Mouse (Mus musculus) ES-E14 (cell line): ENCODE data around the gene Acss2. TPM values are rescaled to one million over a fixed set of nuclear protein-coding genes. Genes with fewer than 3 reads are reported as not detected.

ENCODE experiments used
- DNase-seq: peaks from one replicate; pipeline ENCODE4 v3.0.0-alpha.2; 2013; ENCODE audit warnings: low read depth, low spot score
- H3K27ac ChIP-seq: 2 replicates; pipeline ENCODE4 v1.5.1; 2012; ENCODE audit warnings: low read depth, mild to moderate bottlenecking, low read length, moderate library complexity, mixed read lengths; ENCODE audit not compliant: poor library complexity, insufficient read depth, severe bottlenecking
- H3K36me3 ChIP-seq: 2 replicates; pipeline ENCODE4 v1.6.1; 2012; ENCODE audit warnings: mild to moderate bottlenecking, low read length, moderate library complexity, mixed read lengths; ENCODE audit not compliant: control insufficient read depth, poor library complexity, insufficient read depth, severe bottlenecking
- H3K4me1 ChIP-seq, 2 experiments: fragments of 150-350 bp in 1 of 2; sonication (generic) in 1 of 2; 2 replicates each; pipeline ENCODE4 v1.6.1; 2012; ENCODE audit warnings: low read length in 2 of 2, mild to moderate bottlenecking in 1 of 2, mixed read lengths in 1 of 2; ENCODE audit not compliant: control insufficient read depth in 2 of 2, insufficient read depth in 2 of 2, poor library complexity in 1 of 2
- H3K4me3 ChIP-seq, 2 experiments: fragments of 150-350 bp in 1 of 2; sonication (generic) in 1 of 2; 2 replicates each; pipeline ENCODE4 v1.5.1; 2012; ENCODE audit warnings: low read length in 2 of 2, low read depth in 1 of 2, mild to moderate bottlenecking in 1 of 2, mixed read lengths in 1 of 2; ENCODE audit not compliant: insufficient read depth in 1 of 2, poor library complexity in 1 of 2, severe bottlenecking in 1 of 2
- H3K9ac ChIP-seq: 2 replicates; pipeline ENCODE4 v1.6.1; 2012; ENCODE audit warnings: low read depth, mild to moderate bottlenecking, low read length, mixed read lengths; ENCODE audit not compliant: poor library complexity, insufficient read depth, severe bottlenecking
- H3K9me3 ChIP-seq: fragments of 150-350 bp; sonication (generic); 2 replicates; pipeline ENCODE4 v1.6.1; 2012; ENCODE audit warnings: low read depth, mild to moderate bottlenecking, low read length; ENCODE audit not compliant: control insufficient read depth, insufficient read depth
- CHD2 ChIP-seq: IDR thresholded peaks from 2 replicates; pipeline ENCODE4 v1.6.1; 2014; ENCODE audit warnings: mild to moderate bottlenecking, low read depth, low read length, inconsistent platforms
- HCFC1 ChIP-seq: IDR thresholded peaks from 2 replicates; pipeline ENCODE4 v1.6.1; 2012; ENCODE audit warnings: low read length, inconsistent platforms, borderline replicate concordance; ENCODE audit not compliant: insufficient read depth
- MAFK ChIP-seq: IDR thresholded peaks from 2 replicates; pipeline ENCODE4 v1.6.1; 2014; ENCODE audit warnings: mild to moderate bottlenecking, low read depth, low read length, inconsistent platforms; ENCODE audit not compliant: insufficient read depth
- ZC3H11A ChIP-seq: IDR thresholded peaks from 2 replicates; pipeline ENCODE4 v1.6.1; 2012; ENCODE audit warnings: low read depth, mild to moderate bottlenecking, inconsistent platforms, low read length, borderline replicate concordance
- ZNF384 ChIP-seq: IDR thresholded peaks from 2 replicates; pipeline ENCODE4 v1.6.1; 2012; ENCODE audit warnings: low read depth, low read length, inconsistent platforms
- in situ Hi-C, 2 experiments: fragments of 600-800 bp; cut with MboI; formaldehyde crosslinking; loops; one replicate each; pipeline ENCODE4 v1.15.1; 2025; ENCODE audit warnings: low sequenced_read_pairs in 2 of 2, inconsistent platforms in 1 of 2; ENCODE audit not compliant: unreplicated experiment in 2 of 2
- total RNA-seq: library from RNA; depleted of rRNA; stranded (reverse); fragments of 300-350 nt; gene quantifications from 2 replicates; pipeline ENCODE4 v1.2.3, GENCODE M21; 2012

Gene Acss2
- total RNA-seq, 1 experiment: 5.3 TPM

DNA sequence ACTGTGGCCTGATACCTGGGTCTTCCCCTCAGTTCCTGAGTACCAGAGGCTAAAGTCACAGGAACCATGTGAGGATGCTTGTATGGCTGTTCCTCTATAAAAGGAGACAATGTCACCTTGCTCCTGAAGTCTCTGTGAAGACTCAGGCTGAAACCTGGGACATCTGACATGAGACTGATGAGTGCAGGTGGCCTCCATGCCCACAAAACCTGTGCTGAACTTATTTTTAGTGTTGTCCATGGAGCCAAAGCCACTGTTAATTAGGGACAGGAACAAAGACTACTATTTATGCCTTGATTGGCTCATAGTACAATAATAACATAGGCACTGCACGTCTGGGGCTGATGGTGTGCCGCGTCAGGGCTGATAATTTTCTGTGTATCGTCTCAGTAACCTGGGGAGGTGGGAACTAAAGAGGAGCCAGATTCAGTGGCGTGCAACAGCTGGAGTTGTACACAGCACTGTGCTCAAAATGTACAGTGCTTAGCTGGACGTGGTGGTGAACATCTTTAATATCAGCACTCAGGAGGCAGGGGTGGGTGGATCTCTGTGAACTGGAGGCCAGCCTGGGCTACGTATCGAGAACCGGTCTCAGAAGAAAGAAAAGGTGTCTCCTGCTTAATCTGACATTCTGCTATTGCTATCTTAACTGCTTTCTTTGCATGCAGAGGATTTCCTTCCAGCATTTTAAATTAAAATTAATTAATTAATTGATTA lies 94.2 kb downstream of the Acss2 start:
- Histone ChIP-seq H3K9me3 (no peaks in the 10 kb centered on the region), H3K36me3 (no peaks in the 10 kb centered on the region), H3K9ac (no peak overlapping the region), H3K27ac (no peak overlapping the region), H3K4me1 (peaks cover 2 to 32% of the 10 kb centered on the region in 2 experiments; a peak in 3 of 4 replicates), H3K4me3 (no peak overlapping the region)
- in situ Hi-C loops: loop anchor here in 1 of 2 experiments (10.0 kb wide), 1 partner anchor 97 kb away; the partner anchor contains the start of genes Acss2 and Ggt7
- DNase-seq: no peak
- TF ChIP-seq ZC3H11A: no peak
- no peak for TF ChIP-seq MAFK
- no peak for TF ChIP-seq ZNF384
- TF ChIP-seq CHD2: no peak
- TF ChIP-seq HCFC1: no peak

DNA sequence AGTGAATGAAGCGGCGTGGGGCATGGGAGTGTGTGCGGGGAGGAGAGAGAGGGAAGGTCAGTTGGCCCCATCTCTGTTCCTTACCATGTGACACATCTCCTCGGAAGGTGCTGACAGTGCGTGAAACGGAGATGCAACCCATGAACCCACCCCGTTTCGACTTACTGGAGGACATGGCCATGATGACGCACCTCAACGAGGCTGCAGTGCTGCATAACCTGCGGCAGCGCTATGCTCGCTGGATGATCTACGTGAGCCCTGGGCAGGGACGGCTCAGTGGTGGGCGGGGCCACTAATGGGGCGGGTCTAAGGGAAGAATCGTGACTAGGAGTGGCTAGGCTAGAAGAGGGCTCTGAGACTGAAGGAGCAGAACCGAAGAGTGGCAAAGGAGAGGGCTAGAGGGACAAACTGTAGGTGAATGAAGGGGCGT lies 95.6 kb downstream of the Acss2 start:
- no peak for TF ChIP-seq MAFK
- TF ChIP-seq HCFC1: no peak
- TF ChIP-seq ZC3H11A: no peak
- no peak for TF ChIP-seq CHD2
- no peak for TF ChIP-seq ZNF384
- Histone ChIP-seq H3K27ac (no peak overlapping the region), H3K9ac (peak overlapping the region; percentile 38), H3K9me3 (no peaks in the 10 kb centered on the region), H3K4me1 (peaks cover 5 to 32% of the 10 kb centered on the region in 2 experiments; a peak in 3 of 4 replicates), H3K4me3 (peak overlapping the region; percentile 71 to 73), H3K36me3 (no peaks in the 10 kb centered on the region)
- DNase-seq: peak; percentile 90
- in situ Hi-C loops: loop anchor here in 1 of 2 experiments (10.0 kb wide), 1 partner anchor 99 kb away; the partner anchor contains the start of genes Acss2 and Ggt7

DNA sequence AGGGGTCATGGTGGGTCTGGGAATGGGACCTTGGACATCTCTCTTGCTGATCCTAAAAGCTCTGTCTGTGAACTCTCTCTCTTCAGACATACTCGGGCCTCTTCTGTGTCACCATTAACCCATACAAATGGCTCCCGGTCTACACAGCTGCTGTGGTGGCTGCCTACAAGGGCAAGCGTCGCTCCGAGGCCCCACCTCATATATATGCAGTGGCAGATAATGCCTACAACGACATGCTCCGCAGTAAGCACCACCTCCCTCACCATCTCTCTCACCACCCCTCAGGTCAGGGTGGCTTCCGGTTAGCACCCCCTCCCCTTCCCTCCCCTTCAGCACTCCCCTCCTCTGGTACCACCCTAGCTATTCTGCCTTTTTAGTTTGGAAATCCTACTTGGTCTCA lies 96.2 kb downstream of the Acss2 start:
- H3K9me3 ChIP-seq: no peaks in the 10 kb centered on the region
- no peak overlapping the region for H3K9ac ChIP-seq
- in situ Hi-C loops: loop anchor here in 1 of 2 experiments (10.0 kb wide), 1 partner anchor 99 kb away; the partner anchor contains the start of genes Acss2 and Ggt7
- no peak for DNase-seq
- H3K27ac ChIP-seq: no peak overlapping the region
- no peaks in the 10 kb centered on the region for H3K36me3 ChIP-seq
- H3K4me1 ChIP-seq: peaks cover 5 to 38% of the 10 kb centered on the region in 2 experiments; a peak in 3 of 4 replicates
- no peak for TF ChIP-seq CHD2
- no peak for TF ChIP-seq ZC3H11A
- TF ChIP-seq MAFK: no peak
- no peak for TF ChIP-seq ZNF384
- TF ChIP-seq HCFC1: no peak
- peak overlapping the region; percentile 3 to 71; a peak in 3 of 4 replicates for H3K4me3 ChIP-seq

DNA sequence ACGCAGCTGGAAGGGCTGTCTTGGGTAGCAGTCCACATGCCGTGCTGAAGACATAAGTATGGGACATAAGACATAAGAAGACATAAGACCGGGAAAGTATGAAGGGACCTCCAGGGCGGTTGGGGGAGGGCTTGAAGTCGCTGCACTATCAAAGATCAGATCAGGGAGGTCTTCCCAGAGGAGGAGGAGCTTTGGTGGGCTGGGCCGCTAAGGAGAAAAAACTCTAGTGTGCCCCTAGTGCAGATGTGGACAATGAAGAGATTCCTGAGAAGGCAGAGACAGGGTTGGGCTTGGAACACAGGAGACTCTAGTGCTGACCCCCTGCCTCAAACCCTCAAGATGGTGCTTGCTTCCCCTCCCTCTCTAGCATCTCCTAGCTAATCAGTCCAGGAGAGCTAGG lies 99.2 kb downstream of the Acss2 start:
- H3K9ac ChIP-seq: no peak overlapping the region
- TF ChIP-seq ZNF384 (no peak), CHD2 (no peak), ZC3H11A (no peak), HCFC1 (no peak), MAFK (no peak)
- in situ Hi-C loops: loop anchor here (5.0 to 10.0 kb wide), 2 partner anchors 100 to 102 kb away; partner anchors contain the start of genes Acss2 (in 2 of the 2) and Ggt7 (in 2 of the 2)
- H3K4me1 ChIP-seq: peaks cover 5 to 29% of the 10 kb centered on the region in 2 experiments; a peak in 3 of 4 replicates
- no peak overlapping the region for H3K27ac ChIP-seq
- H3K36me3 ChIP-seq: no peaks in the 10 kb centered on the region
- no peak for DNase-seq
- H3K9me3 ChIP-seq: no peaks in the 10 kb centered on the region
- H3K4me3 ChIP-seq: no peak overlapping the region
